Mouse (Mus musculus) yolk sac, embryonic 10.5 days (tissue): ENCODE data around the gene Gm28038.

Source experiments
- DNase-seq: peaks from one replicate; pipeline ENCODE4 v3.0.0-alpha.2; 2017; ENCODE audit warnings: low spot score

The Gm28038 gene

DNA sequence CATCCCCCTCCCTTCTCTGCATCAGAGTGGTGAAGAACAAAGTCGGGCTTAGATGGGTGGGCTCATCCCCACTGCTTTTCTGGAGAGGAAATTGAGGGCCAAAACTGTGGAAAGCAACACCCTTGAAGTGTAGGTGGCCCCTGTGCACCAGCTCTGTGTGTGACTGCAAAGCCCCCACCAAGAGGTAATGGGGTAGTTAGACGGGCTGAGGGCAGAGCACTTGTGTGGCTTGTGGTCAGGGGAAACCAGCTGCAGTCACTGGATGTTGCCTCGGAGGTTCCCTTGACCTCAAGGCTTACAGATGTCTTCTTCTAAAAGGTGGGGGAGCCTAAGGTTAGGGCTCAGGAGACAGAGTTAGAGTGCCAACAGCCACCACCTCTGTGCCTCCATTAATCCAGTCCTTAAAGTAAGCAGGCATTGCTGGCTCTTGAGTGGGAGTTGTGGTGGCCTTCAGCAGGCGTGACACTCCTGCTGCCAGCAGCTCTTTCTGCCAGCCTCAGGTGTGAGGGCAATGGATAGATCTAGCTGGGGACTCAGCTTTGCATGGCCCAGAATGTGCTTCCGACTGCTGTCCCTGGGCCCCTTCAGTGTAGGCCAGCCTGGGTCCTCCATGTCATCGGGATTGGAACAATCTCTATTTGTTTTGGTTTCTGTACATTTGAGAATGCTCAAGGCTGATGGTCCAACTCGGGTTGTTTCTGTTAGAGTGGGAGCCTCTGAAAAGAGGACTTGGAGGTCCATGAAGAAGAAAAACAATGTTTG is 23.0 kb upstream of the Gm28038 start:
- no peak for DNase-seq

DNA sequence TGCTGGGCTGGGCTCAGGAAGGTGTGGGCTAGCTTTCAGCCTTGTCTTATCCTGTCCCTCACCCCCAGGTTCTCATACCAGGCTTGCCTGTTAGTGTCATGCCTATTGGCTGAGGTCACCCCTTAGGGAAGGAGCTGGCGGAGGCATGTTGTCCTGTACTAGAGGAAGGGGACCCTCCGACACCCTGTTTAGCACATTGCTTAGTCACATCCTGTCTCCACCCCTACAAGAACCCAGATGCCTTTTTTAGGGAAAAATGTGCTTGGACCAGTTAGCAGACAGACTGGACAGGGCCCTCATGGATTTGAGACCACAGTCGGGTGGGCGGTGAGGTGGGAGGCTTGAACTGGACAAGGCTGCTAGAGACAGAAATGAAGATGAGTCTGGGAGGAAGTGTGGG is 22.2 kb upstream of the Gm28038 start:
- DNase-seq = no peak

DNA sequence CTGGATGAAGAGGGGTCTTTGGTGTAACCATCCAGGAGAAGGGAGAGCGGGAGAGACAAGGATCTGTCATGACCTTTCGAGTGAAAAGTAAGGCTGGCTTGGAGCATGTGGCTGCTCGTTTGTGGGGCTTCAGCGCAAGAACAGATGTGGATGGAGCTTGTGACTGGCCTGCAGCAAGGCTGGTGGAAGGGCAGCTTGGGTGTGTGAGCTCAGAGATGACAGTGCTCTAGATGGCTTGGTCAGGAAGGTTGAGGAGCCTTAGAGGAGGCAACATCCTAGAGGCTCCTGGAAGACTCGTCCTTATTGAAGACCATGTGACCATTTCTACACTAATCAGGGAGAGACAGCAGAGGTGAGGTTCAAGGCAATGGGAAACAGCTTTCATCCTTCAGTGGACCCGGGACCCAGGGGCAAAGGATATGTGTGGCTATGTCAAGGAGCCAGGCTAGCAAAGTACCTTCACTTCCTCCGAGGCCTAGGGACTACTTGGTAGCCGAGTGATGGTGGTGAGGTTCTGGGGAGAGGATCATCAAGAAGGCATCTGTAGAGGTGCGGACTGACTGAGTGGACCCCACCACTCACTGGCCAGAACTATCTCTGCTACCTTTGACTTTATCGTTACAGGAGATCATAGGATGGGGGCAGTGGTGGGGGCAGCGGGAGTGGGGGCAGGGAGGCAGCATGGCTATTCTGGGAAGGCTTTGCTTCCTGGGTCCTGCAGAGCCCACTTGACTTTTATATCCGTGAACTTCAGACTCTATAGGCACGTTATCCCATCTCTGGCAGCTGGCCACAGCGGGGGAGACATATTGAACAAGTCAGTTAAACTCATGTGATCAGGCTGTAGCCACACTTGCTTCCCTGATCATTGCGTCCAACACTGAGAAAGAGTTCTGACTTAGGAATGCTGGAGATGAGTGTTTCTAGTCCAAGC is 21.4 kb upstream of the Gm28038 start:
- DNase-seq = no peak

DNA sequence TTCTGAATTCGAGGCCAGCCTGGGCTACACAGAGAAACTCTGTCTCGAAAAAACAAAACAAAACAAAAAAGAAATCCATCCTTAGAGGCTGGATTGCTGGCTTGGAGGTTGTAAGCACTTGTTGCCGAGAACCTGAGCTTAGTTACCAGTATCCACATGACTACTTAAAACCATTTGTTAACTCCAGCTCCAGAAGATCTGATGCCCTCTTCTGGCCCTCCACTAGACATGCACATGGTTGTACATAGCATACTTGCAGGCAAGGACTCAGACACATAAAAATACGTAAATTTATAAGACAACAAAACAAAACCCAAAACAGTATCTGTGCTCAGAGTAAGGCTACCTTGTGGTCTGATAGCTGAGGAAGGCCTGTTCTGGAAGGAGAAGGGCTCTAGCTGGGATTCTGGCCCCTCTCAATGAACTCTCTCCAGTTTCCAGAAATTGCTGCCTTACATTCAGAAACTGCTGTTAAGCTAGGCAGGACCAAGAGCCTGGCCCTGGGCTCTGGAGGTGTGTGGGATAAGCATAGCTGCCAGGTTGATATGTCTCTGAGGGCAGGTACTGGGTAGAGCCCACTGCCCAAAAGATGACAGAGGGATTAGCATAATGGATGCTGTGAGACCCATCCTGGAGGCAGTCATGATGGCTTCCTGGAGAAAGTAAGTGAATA is 19.6 kb upstream of the Gm28038 start:
- no peak for DNase-seq

DNA sequence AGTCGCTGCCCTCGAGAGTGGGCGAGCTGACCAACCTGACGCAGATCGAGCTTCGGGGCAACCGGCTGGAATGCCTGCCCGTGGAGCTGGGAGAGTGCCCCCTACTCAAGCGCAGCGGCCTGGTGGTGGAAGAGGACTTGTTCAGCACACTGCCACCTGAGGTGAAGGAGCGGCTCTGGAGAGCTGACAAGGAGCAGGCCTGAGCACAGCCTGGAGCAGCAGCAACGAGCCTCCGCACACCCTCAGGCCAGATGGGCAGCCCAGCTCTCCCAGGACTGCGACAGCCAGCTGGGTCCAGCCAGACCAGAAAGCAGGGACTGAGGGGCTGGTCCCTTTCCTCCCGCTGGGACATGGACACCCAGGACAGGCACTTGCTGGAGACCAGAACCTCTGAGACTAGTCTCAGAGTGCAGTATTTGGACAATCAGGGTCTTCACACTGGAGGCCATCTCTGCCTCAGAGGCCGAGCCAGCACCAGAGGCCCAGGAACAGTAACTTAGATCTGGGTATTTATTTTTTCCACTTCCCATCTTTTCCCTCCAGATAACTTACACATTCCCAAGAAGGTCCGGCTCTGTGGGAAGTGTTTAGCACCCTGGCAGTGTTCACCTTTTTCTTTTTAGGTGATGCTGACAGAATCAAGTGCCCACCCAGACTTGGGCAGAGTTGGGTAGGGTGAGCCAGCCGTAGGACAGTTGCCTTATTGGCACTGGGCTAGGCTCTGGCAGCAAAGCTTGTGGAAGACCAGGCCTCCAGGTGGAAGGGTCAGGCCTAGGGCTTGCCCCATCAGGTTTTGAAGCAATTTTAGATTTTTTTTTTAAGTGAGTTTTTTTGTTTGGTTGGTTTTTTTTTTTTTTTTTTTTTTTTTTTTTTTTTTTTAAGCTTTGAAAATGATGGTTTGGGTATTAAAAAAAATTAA is 18.7 kb upstream of the Gm28038 start:
- DNase-seq = no peak

DNA sequence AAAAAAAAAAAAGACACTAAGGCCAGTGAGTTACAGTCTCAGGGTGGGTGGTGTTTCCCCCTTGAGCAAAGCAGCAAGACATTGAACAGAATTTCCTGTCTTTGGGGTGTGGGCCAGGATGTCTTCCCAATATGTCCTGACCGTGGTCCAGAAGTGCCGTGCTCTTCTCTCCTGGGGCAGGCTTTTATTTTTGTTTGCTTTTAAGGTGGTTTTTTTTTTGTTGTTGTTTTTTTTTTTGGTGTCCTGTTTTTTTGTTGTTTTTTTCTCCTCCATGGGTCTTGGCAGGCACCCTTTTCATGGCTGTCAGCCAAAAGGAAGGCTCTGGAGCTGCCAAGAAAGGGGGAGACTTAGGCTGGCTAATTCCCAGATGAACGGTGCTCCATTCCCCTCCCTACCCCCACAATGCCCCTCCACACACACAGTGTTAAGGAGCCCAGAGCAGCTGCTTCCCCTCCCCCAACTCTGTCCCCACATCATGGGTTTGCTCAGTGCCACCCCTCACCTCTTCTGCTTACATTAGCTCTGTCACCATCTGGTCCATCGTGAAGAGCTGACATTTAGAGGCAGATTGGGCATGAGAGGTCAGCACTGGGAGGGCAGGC is 17.9 kb upstream of the Gm28038 start:
- DNase-seq = no peak

DNA sequence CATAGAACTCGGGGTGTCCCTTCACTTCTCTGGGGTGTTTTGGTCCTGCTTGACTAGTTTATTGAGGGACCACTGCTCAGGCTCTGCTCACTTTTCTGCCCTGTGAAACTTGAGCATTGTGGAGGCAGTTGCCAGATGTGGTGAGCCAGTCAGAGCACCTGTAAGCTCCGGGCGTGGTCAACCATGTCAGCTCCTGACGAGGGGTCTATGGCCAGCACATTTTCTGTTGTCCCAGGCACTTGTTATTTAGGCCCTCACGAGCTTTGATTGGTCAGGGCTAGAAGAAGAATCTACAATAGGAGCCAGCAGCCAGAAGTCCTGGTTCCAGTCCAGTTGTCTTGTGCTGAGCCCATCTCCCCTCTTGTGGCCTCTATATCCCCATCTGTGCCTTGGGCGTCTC is 17.0 kb upstream of the Gm28038 start:
- no peak for DNase-seq

DNA sequence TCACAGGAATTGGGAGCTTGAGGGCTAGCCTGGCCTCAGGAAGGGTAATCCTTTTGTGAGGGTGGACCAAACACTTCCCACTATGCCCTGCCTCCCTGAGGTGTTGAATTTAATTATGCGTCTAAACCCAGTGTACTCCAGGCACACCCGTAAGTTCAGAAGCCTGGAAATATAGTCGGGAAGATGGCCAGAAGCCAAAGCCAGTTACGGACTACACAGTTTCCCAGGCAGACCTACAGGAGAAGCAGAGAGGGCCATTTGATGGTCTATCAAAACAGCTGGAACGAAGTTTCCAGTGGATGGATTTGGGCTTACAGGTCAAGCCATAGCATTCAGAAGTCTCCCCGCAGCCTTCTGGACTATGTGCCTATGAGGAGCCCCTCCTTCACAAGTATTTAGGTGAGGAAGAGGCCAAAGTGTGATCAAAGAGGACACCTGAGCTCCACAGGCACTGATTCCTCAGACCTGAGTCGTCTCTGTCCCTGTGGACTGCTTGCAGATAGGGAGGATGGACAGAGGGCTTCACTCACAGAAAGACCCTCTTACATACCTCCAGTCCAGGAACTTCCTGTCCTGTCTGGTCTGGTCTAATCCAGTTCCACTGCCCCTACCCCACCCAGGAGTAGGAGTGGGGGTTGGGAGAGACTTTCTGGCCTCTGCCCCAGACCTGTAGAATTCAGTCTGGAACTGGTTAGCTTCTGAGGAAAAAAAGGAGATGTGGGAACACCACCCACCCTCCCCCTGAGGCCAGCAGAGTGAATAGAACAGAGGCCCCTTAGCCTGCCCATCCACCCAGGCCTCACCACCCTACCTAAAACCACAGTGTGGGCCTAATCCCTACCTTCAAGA is 15.9 kb upstream of the Gm28038 start:
- DNase-seq = peak; percentile 76

DNA sequence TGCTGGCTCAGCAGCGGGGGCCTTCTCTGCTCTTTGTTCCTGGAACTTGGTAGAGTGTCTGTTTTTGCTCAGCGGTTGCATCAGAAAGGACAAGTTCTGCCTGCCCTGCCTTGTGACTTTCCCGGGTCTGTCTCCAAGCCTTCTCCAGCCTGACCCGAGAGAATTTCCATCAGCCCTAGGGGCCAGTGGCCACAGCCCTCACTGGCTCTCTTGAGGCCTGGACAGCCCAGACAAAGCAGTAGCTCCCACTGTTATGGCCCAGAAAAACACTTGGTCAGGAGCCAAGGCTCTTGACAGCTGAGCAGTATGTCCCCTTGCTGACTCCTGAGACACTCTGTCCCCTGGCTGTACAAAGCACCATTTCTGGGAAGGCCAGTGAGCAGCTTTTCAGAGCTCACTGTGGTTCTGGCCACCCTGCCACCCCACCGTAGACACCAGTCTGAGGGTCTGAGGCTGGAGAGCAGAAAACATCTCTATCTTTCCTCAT is 15.0 kb upstream of the Gm28038 start, which contains the start of gene Phyhd1:
TSS of gene Phyhd1 (plus strand) at position 437 of the 487 bp plus-strand sequence.
- peak; percentile 79 for DNase-seq

DNA sequence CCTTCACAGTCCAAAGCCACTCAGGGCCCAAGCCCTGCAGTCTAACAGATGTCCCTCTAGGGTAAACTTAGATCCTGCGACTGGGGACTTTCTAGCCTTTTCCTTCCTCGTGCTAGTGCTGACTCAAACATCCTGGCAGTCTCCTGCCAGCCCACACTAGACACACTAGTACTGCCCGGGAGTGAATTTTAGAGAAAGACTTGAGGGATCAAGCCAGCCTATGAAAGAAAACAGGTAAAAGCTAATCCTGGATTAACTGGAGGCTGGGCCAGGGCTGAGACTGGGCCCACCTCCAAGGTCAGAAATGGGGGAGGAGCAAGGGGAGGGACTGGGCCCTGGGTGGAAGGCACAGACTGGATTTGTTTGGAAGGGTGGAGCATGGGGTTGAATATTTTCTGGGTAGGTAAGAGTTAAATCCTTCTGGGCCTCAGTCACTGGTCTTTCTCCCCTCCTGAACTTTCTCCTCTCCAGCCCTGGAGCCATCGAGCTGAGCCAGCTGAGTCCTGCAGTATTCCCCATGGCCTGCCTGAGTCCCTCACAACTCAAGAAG is 14.4 kb upstream of the Gm28038 start:
- DNase-seq = peak; percentile 92

DNA sequence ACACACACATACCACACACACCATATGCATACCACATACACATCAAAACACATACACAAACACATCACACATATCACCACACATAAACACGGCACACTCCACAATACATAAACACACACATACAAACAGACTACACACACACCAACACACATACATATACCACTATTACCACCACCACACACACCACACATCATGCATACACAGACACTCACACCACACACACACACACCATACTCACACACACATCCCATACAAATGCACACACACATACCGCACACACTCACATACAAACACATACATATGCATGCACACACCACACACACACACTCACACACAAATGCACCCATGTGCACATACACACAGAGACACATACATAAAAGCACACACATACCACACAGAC is 13.4 kb upstream of the Gm28038 start:
- no peak for DNase-seq

DNA sequence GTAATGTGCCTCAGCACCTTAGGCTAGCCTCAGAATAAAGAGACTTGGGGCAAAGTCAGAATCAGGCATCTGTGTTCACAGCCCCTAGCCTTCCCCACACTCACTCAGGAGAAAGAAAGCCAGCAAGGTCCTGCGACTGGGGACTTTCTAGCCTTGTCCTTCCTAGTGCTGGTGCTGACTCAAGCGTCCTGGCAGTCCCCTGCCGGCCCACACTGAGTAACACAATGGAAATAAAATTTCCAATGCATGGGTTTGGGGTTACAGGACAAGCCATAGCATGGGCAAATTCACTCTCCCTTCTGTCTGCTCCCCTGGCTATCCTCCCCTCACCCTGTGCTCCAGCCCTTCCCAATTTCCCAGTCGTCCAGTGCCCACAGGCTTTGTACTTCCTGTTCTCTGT is 12.5 kb upstream of the Gm28038 start:
- no peak for DNase-seq

DNA sequence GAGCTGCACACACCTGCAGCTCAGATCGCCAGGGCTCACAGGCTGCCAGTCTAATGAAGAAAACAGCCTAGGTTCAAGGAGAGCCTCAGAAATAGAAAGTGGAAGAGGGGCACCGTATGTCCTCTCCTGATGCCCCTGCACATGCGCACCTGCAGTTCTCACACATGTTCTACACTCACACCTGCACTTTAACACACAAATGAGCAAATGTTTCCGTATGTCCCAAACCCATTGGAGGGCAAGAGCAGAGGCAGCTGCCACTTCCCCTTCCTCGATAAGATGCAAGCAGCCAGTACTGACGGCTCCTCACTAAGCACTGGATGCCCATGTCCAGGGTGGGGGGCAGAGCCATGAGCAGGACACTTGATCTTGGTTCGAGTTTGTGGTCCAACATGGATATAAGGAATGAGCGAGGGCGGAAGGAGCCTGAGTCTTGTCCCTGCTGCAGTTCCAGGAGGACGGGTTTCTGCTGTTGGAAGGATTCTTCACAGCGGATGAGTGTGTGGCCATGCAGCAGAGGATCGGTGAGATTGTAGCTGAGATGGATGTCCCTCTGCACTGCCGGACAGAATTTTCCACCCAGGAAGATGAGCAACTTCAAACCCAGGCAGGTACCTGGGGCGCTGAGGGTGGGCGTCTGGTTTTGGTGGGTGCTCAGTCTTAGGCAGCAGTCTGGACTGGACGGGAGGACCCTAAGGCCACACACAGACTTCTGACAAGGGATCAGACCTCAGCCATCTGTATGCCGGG is 11.4 kb upstream of the Gm28038 start:
- DNase-seq = no peak

DNA sequence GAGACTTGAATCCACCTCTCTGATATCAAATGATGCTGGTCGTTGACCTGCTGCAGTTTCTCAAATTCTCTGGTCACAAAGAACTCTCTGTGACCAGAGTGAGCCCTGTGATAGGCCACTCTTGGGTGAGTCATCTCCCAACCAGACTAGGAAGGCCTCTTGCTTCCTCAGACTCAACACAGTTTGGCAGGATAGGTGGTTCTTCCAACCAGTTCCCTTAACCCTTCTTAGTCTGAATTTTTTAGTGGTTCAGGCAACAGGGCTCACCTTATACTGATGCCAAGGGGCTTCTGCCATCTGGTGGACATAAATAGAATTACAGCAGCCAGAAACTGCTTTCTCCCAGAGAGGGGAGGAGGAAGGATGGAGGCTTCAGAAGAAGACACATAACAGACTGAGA is 10.7 kb upstream of the Gm28038 start:
- DNase-seq = peak; percentile 47

DNA sequence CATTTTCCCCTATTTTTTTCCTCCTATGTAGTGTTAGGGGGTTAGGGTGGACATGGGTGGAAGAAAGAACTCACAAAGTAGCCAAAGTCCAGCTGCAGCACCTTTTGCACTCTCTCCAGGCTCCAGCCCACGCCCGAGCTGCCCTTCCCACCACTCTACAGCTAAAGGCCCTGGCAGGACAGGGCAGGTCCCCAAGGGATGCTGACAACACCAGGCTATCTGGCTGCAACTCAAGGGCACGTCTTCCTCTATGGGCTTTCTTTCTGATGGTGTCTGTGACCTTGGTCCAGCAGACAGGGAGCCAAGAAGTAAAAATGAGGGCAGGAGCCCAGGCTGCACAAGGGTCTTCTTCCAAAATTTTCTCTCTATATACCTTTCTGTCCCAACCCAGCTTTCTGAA is 808 bp downstream of the Gm28038 start:
- no peak for DNase-seq

DNA sequence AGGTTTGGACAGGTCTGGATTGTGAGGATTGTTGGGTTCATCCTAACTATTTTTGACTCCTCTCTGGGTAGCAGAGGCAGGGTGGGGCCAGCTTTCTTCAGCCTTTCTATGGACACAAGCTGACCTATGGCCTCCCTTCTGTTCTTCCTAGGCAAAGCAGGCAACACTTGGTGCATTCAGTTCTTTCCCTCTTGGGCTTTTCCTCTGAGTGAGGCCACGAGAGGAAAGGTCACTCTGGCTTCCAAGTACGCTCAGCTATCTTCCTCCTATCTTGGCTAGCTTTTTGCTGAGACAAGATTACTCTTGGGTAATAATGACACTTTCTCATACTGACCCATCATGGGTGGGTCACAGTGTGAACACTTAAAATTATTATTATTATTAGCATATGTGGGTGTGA is 2.4 kb downstream of the Gm28038 start:
- peak; percentile 49 for DNase-seq

DNA sequence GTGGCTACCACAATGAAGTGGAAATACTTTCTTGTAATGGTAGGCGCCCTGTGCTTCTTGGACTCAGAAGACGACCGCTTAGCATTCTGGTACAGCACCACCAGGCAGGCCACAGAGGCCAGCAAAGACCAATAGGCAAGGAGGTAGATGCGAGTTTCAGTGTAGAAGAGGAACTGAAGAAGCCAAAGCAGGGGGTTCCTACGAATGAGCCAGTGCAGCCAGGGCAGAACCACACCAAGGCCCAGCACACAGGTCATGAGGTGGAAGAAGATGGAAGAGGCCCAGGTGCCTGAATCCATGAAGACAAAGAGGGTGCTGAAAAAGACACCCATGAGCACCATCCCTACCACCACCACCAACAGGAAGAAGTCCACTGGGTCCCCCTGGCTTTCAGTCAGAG is 4.2 kb downstream of the Gm28038 start:
- DNase-seq = no peak

DNA sequence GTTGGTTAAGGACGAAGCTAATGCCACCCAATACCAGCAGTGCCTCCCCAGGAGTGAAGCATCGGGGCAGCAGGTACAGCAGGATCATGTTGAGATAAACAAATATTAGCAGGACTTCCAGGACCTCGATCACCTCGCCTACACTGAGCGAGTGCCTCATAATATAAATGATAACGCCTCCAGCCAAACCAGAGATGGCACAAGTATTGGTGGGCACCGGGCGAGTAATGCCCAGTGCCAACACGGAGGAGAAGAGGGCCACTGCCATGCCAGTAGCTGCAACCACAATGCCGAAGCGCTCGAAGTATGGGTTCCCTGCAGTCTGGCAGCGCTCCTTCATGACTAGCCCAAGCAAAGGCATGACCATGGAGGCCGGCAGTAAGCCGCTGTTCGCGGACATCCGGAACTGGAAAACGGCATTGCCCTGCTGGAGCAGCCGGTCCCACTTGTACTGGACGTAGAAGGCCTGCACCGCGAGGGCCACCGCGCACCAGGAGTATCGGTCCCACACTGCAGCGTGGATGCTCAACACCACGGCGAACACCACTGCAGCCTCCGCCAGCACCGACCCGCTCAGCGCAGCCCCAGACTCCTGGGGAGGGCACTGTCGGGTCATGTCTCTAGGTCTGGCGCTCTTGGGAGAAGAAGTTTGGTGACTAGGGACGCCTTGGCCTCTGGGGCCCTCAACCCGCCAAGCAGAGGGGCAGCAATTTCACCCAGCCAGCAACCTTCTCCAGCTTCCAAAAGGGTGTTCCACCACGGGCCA is 4.8 kb downstream of the Gm28038 start:
- DNase-seq = no peak
